Mouse (Mus musculus) urinary bladder, postnatal 36 days (tissue): ENCODE results near the gene Cdr2l.
A peak's percentile ranks its signal among the peaks of the same experiment; 100 is the strongest.
"Not testable (repeated sequence)": the region's sequence is repeated elsewhere in the genome, so short reads cannot be mapped to it uniquely, and the experiment has no call there.

Source experiments
- DNase-seq, 2 experiments: peaks; one replicate each; pipeline ENCODE4 v3.0.0; 2022; ENCODE audit warnings: low spot score in 2 of 2, mixed read lengths in 1 of 2

Cdr2l gene

DNA sequence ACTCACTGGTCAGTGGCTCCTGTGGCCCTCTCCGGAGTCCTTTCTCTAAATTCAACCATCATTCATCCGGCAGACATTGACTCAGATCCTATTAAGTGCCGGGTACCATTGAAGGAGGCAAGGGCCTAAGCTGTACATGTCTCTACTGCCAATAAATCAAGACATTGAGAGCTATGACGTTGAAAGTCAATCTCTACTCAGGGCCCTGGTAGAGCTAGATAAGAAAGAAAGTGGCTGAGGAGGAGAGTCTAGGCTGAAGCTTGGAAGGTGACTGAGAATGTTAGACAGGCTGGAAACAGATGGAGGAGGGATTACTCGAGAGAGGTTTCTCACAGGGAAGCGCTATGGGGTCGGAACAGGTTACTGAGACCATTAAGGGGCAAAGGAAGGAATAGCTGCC is 11.3 kb upstream of the Cdr2l start:
- DNase-seq, result no peak

DNA sequence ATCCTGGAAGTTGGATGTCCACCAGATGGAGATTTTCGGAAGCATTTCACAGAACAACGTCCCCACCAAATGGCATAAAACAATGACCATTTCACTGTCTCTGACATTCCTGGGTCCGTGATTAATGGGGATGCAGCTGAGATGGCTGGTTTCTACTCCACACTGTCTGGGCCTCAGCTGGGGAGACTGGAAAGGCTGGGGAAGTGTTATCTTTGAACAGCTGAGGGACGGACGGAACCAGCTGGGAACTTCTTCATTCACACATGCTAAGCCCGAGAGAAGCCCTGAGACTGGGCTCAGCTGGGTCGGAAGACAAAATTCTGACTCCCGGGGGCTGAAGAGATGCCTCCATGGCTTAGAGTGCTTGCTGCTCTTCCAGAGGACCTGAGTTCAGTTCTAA is 10.4 kb upstream of the Cdr2l start:
- DNase-seq, result no peak

DNA sequence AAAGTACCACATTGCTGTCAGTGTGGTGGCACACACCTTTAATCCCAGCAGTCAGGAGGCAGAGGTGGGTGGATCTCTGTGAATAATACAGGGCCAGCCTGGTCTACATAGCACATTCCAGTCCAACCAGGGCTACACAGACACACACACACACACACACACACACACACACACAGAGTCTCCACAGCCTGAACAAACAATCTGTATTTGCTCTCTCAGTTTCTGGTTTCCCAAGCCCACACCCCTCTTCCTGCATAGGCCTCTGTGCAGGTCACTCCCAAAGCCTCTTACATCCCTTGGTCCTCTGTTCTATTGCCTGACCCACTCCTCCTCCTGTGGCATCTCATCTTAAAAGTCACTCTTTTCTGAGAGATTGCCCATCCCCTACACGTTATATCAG is 9.7 kb upstream of the Cdr2l start:
- no peak for DNase-seq

DNA sequence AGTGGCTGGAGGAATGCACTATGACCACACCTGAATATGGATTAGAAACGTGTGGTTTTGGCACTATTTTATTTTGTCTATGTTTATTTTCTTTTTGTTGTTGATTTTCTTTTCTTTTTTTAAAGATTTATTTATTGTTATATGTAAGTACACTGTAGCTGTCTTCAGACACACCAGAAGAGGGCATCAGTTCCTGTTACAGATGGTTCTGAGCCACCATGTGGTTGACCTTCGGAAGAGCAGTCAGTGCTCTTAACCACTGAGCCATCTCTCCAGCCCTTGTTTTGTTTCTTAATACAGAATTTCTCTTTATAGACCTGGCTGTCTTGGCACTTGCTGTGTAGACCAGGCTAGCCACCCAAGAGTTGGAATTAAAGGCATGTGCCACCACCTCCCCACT is 9.0 kb upstream of the Cdr2l start:
- no peak for DNase-seq

DNA sequence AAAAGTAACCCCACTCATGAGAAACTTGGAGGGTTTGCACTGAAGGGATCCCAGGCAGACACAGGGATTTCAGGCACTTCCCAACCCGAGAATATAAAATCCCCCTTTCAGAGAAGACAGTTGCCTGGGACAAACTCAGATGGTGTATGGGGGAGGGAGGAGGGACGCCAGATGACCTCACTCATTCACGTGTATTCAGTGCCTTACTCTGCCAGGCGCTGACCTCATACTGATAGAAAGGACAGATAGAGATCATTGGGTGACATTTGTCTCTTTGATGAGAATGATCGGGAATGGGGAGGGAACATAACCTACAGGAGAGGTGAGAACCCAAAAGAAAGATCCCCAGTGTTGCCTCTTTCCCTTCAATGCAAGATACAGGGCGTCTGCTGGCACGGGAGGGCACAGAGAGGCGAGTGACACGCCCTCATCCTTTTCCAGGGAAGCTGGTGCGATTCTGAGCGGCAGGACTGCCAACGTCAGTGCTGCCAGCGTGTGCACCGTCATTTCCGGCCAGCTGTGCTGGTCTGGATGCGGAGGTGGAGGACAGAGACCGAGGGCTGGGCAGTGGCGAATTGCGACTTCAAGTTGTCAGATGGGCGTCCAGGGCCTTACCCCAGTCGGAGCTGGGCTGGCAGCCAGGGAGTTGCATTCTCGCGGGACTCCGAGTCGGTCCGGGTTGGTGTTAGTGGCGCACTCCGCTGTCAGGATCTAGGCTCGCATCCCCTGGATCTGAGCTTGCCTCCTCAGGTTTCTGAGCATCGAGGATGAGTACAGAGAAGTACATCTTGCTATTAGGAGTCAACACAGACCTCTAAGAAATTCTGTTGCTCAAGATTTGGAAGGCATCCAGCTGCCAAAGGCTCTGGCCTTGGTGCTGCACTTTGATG is 7.7 kb upstream of the Cdr2l start:
- peak; percentile 39 to 60 for DNase-seq

DNA sequence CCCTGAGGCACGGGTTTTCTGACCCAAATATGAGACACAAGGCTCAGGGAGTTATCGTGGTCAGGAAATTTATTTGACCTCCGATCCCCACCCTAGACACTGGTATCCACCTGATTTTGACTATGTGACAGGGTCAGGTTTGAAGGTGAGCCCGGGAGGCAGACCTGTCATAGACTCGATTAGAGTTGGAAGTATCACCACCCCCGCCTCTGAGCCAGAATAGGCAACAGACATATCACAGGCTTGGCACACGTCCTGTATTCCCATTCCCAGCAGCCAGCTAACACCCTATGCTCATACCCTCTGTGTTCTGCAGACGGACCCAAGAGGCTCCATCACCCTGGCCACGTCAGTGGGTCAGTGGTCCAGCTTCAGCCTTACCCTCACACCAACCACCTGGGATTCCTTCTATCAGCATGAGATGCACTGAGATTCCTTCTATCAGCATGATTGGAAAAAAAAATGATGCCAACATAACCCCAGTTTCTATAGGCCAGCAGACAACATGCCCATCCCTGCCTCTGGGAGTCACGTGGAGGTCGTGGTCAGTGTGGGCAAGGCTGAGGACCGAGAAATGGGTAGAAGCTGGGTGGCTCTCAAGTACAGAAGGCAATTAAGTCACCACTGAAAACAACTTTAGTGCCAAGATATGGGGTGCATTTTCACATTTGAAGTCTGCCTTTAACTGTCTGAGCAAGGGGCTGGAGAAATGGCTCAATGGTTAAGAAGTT is 6.9 kb upstream of the Cdr2l start:
- DNase-seq, result no peak

DNA sequence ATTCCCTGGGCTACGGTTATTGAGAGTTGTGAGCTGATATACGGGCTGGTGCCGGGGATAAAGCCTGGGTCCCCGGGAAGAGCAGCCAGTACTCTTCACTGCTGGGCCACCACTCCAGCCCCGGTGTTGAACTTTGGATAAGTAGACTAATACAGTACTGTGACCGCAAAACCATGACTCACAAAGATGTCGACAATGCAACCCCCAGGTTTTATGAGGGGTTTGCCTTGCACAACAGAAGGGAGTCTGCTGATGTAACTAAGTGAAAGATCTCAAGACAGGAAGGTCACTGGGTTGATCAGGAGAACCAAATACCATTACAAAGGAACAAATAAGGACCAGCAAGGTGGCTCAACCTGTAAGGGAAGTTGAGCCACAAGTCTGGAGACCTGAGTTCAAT is 5.0 kb upstream of the Cdr2l start:
- no peak for DNase-seq

DNA sequence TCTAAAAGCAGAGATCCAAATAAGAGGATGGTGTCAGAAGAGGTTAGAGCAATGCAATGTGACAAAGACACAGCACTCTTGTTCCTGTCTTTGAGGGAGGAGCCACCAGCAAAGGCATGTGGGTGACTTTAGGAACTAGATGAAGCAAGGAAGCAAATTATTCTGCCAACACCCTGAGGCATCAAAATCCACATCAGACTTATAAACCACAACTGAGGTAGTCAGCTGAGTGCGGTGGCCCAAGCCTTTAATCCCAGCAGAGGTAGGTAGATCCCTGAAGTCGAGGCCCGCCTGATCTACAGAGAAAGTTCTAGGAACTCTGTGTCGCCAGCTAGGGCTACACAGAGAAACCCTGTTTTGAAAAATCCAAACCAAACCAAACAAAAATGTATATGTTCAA is 4.5 kb upstream of the Cdr2l start:
- no peak for DNase-seq

DNA sequence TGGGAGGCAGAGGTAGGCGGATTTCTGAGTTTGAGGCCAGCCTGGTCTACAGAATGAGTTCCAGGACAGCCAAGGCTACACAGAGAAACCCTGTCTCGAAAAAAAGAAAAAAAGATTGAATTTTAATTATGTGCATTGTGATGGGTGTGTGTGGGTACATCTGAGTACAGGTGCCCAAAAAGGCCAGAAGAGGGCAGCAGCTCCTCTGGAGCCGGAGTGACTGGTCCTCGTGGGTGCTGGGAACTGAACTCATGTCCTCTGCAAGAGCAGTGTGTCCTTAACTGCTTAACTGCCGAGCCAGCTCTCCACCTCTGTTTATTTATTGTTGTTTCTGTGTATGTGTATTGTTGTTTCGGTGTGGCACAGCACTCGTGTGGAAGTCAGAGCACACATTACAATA is 3.9 kb upstream of the Cdr2l start:
- DNase-seq, result no peak

DNA sequence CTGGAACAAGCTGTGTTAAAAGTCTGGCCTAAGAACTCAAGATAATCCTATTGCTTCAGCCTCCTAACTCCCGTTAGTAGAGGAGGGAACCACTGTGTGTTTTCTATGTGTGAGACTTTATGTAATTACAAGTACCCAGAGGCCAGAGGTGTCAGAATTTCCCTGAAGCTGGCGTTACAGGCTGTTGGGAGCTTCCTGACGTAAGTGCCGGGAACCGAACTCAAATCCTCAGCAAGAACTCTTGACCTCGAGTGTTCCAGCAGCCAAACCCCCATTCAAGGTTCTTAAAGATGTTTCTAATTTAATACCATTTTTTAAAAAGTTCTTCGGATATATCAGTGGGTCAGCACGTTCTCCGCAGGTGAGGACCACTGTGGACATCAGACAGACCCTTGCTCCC is 440 bp upstream of the Cdr2l start:
- DNase-seq, result no peak

DNA sequence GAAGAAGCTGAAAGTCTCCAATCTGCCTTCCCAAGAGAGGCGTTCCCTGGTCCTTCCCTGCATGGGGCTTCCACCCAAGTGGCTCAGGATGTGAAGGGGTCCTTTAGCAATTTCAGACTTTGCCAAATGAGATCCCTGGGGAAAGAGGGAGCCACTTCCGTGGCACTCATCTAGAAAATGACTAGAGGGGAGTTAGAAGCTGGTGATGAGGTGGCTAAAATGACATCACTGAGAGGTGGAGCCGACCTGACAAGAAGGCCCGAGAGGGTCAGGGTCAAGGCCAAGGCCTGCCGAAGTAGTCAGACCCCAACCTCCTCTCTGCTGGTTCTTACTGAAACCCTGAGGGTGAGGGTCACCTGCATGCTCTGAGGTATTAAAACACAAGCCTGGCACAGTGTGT is 1.2 kb downstream of the Cdr2l start:
- DNase-seq, result no peak

DNA sequence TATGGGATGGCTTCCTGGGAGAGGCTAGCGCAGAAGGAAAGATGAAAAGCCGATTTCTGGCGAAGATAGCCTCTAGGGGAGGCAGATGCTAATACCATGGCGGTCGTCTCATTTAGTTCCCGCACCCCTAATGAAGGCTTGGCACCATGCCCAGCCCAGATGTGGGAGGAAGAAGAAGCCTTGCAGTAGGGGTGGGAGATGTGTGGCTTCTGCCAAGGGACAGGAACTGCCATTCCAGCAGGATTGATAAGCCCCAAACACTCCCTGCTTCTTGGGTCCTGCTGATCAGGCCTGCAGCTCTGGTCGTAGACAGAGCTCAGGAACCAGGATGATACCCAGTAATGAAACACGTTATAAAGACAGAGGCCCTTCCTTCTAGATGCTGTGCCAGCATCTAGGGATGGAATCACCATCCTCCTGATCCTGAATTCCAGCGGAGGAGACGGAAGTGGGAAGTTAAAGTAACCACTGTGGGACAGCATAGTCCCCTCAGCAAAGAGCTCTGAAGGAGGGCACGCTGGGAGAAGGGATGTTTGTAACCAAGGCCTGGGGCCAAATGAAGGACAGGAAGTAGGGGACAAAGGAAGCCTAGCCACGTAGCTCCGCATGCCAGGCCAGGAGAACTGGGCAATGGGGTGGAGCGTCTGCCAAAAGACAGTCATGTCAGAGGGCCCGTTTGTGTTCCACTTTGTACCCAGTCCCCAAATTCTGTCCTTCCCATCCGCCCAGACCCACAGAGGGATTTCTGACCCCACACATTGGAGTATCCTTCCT is 2.2 kb downstream of the Cdr2l start:
- no peak for DNase-seq

DNA sequence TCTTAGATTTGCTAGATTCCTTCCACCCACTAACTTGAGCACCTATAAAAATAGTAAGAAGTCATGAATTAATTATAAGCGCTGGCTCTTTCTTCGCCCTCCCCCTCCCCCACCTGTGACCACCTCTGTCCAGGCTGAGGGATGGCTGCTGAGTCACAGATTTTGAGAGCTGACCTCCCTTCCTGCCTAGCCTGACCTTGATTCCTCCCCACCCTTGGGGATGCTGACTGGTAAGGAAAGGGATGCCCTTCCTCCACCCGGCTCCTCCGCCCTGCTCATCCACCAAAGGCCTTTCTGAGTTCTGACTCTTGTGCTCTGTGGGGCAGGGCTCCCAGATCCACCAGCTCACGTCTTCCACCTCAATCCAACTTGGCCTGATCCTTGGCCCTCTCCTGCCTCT is 2.9 kb downstream of the Cdr2l start:
- no peak for DNase-seq

DNA sequence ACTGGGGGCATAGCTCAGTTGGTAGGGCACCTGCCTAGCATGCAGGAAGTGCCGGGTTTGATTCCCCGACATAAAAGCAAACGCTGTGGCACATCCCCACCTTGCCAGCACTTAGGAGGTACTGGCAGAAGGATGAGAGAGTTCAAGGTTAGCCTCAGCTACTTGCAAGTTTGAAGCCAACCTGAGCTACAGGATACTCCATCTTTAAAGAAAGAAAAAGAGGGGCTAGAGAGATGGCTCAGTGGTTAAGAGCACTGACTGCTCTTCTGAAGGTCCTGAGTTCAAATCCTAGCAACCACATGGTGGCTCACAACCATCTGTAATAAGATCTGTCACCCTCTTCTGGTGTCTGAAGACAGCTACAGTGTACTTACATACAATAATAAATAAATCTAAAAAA is 5.1 kb downstream of the Cdr2l start:
- not testable (repeated sequence) for DNase-seq

DNA sequence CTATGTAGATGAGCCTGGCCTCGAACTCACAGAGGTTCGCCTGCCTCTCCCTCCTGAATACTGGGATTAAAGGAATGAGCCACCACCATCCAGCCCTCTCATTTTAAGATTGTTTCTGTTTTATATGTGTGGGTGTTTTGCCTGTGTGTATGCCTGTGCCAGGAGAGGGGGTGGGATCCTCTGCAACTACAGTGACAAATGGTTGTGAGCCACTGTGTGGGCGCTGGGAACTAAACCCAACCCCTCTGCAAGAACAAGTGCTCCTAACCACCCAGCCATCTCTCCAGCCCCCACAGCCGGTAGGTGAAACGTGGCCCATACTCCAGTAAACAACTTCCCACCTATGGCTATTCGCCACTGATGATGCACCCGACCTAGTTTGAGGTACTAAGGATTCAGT is 9.6 kb downstream of the Cdr2l start:
- no peak for DNase-seq

DNA sequence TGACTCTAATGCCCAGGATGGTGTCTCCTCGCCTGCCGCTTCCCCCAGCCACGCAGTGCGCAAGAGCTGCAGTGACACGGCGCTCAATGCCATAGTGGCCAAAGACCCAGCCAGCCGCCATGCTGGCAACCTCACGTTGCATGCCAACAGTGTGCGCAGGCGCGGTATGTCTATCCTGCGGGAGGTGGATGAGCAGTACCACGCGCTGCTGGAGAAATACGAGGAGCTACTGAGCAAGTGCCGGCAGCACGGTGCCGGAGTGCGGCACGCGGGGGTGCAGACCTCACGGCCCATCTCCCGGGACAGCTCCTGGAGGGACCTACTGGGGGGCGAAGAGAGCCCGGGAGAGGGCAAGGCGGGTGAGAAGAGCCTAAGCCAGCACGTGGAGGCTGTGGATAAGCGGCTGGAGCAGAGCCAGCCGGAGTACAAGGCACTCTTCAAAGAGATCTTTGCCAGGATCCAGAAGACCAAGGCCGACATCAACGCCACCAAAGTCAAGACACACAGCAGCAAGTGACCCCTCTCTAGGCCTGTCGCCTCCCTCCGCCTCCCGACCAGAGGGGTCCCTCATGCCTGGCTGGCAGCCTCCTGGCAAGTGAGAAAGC is 12.1 kb downstream of the Cdr2l start:
- DNase-seq, result no peak

DNA sequence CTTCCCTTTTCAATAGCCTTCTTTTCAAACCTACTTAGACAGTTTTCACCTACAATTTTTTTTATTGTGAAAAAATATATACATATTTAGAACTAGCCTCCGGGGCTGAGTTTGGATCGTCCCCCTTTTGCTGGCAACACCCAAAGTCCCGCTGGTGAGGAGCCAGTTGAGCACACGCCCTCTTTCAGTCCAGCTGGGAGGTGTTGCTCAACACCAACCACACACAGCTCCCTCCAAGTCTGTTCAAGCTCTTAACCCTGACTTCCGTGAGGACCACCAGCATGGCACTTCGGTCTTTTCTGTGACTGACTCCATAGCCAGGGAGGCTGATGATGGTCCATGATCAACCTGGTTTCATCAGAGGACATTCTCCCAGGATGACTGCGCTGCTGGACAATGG is 16.4 kb downstream of the Cdr2l start:
- peak in 1 of 2 experiments; percentile 42 for DNase-seq

DNA sequence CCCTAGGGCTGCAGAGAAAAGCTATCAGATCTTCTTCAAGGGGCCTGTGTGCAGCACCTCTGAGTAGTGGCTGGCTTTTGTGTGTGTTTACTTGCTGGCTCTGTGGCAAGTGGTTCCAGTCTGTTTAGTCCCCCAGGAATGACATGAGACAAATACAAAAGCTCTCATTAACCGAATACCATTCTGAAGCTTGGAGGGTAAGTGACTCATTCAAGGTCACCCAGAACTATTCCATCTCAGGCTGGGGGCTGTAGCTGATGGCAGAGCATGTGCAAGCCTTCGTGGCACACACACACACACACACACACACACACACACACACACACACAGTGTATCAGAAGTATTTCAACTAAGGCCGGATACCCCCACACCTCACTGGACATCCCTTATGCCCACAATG is 18.4 kb downstream of the Cdr2l start:
- no peak for DNase-seq

DNA sequence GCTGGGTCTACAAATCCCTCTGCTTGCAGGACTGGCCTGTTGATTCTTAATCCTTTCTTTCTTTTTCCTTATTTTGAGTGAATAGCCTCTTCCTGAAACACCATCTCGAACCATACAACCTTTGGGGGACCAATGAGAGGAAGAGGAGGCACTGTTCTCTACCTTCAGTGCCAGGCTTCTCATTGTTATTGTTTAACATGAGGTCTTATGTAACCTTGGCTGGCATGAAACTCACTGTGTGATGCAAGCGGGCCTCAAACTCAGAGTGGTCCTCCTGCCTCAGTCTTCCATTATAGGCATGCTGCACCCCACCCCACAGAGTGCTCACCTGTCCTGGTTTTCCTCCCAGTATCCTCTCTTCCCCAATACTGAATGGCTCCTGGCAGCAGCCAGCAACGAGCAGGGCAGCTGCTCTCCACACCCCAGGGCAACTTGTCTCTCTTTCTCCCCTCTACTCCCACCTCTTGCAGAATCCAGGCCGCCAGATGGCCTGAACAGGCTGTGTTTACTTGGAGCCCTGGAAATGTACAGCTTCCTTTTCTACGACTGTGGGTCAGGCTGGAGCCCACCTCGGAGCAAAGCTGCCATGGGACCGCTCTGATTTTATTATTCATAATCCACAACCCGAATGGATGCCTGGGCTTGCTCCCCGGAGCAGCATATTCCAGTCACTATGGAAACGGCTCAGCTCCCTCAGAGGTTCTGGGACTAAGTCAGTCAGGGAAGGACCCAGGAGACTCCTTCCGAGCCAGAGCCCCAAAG is 19.1 kb downstream of the Cdr2l start:
- DNase-seq, result no peak

DNA sequence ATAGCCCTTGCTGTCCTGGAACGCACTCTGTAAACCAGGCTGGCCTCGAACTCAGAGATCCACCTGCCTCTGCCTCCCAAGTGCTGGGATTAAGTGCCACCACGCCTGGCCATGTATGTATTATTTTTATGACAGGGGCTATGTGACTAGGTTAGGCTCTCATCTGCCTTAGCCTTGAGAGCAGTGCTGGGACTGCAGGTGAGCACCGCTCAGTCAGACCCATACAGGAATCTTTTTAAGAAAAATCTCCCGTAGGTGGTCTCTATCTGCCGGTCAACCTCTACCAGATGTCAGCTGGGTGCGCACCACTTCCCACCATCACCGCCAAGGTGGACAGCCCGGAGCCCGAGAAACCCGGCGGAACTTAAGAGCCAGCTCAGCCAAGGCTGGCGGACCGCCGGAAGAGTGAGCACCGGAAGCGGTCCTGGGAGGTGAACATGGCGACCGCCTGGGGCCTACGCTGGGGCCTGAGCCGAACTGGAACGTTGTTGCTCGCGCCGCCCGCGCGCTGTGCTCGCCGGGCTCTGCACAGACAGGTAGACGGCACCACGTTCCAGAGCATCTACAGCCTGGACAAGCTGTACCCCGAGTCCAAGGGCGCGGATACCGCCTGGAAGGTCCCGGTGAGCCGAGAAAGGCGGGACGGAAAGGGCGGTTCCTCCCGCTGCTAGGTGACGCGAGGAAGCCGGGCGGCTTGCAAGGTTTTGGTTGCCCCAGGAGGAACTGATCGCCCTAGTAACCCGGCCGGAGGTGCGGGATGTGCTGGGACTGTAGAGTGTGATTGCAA is 21.8 kb downstream of the Cdr2l start, which contains the start of gene Mrpl58:
Gene Mrpl58 (plus strand): TSS at position 415 of the 787 bp plus-strand sequence.
- peak; percentile 85 for DNase-seq
